Mouse (Mus musculus) neural tube, embryonic 10.5 days (tissue): ENCODE results near the gene Inmt.

ENCODE experiments used
- DNase-seq: peaks from one replicate; pipeline ENCODE4 v3.0.0-alpha.2; 2017; ENCODE audit warnings: low spot score; ENCODE audit errors: extremely low spot score

Inmt gene

DNA sequence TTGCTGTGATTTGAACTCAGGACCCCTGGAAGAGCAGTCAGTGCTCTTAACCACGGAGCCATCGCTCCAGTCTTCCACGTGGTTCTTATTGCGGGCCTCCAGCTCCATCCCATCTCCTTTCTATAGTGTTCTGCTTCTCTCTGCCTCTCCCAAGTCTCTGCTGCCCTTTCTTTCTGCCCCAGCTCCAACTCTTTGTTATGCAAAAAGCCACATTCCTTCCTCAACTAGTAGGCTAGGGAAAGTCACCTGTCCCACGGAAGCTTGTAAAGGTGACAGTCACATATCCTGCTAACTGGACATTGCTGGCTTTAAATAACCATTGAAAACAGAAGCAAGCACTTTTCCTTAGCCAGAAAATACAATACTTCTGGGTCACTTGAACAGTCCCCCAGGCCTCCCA lies 5.0 kb downstream of the Inmt start:
- DNase-seq = no peak

DNA sequence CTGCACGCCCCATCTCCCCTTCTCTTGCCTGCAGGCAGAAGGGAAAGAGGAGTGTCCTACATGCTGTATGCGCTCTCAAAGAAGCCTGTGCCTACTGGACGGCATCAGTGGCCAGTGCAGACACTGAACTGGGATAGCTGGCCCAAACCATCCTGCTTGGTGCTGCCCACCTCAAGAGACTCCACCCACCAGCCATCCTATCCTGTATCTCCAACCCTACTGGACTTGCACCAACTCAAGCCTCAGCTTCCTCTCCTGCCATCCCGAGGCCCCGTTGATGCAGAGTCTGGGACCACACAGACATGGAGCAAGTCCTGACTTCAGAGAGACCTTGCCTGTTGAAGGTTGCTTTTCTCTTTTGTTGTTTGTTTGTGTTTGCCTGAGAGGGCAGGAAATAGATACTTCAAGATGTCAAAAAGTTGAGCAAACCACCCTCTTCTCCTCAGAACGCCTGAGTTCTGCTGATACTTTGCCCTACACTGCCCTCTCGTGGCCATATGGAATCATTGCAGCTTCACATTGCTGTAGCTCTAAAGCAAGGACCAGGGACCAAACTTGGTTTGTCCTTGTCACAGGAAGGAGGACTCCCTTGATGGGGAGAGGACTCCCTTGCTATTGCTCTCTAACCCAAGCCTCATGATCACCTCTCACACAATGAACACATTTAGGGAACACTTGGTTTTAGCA lies 7.9 kb downstream of the Inmt start:
- DNase-seq = peak; percentile 74

DNA sequence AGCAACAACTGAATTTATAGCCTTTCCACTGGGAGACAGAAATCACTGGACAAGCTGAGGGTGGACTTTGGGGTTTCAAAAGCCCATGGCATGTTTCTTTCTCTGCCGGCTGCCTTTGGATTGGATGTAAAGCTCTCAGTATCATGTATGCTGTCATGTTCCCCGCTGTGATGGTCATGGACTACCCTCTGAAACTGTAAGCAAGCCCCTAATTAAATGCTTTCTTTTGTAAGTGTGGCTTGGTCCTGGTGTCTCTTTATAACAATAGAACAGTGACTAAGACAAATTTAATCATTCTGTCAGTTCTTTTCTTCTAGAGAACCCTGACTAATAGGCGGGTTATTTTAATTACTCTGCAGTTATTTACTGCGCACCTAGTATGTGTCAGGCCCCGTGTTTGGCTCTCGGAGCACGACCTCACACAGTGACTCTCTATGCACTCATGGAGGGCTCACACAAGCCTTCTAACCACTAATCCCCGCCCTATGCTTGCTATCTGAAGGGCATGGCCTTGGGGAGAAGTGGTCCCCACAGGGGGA lies 11.7 kb downstream of the Inmt start:
- no peak for DNase-seq

DNA sequence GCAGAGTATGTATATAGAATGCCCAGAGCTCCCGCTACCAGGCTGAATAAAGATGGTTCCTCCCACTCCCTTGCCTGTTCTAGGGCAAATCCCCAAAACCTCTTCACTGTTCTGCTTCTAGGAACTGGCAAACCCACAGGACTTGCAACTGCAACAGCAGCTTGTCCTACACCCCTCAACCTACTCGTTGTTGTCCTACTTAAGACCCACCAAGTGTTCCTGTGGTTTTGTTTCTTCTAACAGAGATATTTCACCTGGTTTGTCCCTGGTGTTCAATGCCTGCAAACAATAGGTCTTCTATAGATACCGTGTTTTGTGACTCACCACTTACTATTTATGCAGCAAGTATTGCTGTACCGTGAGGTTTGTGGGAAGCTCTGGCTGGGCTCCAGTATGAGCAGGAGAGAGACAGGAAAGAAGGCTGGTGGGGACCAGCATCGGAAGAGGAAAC lies 13.5 kb downstream of the Inmt start:
- DNase-seq = no peak

DNA sequence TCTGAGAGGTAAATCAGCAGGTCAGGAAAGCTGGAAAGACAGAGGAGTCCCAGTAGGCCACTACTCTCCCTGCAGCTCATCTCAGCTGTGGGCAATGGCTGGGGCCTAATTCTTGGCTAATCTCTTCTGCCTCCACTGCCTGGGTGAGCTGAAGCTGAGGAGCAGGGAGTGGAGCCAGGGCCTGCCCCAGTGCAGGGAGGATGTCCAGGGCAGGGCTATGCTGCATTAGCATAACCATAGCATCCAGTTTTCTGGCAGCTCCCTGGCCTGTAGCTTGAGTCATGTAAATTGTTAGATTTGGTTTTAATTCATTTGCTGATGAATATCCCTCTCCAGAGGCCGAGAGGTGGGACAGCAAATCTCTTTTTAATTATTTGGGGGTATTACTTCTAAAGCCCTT lies 15.6 kb downstream of the Inmt start:
- DNase-seq = no peak

DNA sequence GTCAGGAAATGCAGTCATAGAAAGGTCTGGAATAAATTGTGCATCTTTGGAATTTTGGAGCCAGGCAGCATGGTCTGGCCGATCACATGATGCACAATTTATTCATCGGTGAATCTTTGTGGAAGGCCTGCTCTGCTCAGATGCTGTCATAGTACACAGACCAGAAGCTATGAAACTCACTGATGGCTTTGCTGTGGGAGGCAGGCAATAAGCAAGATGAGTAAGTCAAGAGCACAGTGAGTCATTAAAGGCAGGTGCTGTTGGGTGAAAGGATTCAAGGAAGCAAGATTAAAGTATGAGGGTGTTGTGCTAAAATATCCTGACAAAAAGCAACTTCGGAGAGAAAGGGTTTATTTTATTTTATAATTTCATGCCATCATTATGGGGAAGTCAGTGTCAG lies 22.6 kb downstream of the Inmt start:
- no peak for DNase-seq

DNA sequence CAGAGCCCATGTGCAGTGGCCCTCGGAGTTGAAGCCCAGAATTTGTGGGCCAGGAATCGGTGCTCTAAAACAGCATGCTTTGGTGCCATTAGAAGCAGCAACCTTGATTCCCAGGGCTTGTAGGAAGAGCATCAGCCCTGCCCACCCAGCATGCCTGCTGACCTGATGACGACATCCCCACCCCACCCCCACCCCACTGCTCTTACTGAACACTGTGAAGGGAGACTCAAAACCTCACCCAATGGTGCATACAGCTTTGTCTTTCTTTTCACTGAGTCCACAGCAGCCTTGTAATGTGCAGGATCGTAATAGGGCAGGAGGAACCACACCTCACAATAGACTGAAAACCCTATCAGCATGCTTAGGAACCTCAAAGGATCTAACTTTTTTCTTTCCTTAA lies 28.7 kb downstream of the Inmt start:
- no peak for DNase-seq

DNA sequence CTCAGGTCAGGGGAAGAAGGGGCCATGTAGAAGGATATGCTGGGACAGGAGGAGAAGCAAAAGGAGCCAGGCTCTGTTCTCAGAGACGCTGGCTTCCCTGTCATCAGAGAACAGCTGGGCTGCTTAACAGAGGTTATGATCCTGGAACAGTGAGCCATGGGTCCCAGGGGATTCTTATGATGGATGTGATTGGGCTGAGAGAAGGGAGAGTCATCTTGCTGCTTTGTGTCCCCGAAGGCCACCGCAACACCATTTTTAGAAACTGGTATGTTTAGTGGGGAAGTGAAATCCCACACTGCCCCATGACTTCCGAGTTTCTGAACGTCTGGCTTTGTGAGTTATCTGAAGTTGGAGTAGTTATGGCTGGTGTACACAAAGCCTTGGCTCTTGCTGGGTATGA lies 29.6 kb downstream of the Inmt start:
- DNase-seq = no peak

DNA sequence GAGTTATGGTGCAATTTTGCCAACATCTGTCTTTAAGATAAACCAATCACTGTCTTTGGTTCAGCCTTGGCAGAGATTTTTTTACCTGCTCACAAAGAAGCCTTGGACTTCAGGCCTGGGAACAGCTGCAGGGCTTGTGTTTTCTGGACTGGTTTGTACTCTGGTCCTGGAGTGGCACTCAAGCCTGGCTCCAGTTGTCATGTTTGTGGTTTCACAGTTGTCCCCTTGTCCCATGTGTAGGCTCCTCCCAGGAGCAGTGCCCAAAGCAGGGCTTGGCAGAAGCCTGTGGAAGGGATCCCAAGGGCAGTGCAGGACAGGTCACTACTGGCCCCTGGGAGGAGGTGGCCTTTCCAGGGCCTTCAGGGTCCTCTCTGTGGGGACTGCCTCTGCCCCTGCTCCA lies 36.5 kb downstream of the Inmt start:
- DNase-seq = no peak

DNA sequence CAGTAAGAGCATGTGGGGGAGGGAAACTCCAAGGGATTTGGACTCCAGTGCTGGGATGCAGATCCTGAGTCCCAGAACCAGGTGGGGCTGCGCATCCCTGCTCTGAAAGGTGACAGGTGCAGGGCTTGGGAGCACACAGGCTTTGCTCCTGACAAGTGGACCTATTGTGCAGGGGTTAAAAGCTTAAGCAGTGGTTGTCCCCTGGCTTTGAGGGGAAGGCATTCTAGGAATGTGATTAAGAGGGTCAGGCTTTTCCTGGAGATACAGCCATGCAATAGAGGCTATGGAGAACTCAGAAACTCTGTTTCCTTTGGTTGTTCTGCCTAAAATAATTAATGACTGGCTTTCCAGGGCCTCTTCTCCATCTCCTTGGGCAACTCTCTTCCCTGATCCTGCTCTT lies 41.4 kb downstream of the Inmt start:
- DNase-seq = no peak

DNA sequence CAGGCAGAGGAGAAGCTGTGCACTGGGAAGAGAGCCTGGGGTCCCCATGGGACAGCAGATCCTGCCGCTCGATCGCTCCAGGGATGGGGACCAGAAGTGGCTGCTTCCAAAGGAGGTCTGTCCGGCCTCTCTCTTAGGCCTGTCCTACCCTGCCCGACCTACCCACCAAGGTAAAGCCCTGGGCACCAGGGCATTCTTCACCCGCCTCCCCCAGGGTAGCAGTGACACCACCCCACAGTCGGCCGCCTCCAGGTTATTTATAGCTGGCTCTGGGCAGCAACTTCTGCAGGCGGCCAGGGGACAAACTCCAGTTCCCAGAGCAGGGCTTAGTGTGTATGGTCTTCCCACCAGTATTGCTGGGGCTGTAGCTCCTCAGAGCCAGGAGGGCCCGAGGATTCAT lies 42.0 kb downstream of the Inmt start, which contains the start of gene Crhr2:
Gene Crhr2 (minus strand): TSS at position 223 of the 400 bp plus-strand sequence.
- no peak for DNase-seq

DNA sequence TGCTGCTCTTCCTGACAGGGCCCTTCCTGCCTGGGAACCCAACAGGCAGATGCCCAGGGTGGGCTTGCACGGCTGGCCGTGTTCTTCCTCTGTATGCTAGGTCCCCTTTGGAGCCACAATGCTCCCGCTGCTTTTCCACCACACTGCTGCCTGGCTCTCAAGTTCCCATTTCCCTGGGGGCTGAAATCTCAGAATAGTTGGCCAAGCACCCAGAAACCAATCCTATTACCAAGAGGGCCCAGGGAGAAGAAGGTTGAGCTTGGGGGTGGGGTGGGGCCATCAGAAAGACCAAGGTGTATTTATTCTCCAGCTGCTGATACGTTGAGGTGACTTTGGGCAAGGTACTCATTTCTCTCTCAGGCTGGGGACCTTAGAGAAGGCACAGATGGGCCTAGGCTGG lies 43.5 kb downstream of the Inmt start:
- no peak for DNase-seq

DNA sequence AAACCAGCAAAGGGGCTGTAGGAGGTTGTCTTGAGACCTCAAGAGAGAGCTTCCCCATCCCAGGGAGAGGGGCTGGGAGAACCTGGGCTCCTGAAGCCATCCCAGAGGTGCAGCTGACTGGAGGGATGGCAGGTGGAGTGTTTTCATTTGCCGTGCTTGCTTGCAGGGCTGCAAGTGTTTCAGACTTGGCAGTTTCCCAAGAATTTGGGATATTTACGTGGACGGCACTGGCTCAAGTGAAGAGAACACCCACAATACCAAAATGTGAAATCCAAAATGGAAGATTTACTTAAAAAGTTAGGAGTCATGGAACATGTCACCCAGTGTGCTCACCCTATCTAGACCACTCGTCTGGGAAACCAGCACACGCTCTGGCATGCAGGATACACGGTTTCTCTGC lies 44.2 kb downstream of the Inmt start:
- no peak for DNase-seq

DNA sequence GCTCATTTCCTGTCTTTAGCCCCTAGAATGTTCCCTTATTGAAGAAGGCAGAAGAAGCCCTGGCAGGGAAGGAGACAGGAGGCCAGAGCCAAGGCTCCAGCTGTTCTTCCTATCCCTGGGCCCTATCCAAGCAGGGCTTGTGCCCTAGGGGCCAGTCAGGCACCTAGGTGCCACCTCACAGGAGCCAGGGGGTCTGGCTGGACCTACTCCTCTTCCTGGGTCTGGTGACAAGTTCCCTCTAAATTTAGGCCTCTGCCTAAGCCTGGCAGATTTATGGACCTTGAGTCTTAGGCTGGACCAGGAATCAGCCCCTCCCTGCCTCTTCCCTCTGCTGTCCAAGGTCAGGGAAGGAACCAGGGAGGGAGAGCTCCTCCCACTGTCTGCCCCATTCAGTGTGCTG lies 46.5 kb downstream of the Inmt start:
- no peak for DNase-seq

DNA sequence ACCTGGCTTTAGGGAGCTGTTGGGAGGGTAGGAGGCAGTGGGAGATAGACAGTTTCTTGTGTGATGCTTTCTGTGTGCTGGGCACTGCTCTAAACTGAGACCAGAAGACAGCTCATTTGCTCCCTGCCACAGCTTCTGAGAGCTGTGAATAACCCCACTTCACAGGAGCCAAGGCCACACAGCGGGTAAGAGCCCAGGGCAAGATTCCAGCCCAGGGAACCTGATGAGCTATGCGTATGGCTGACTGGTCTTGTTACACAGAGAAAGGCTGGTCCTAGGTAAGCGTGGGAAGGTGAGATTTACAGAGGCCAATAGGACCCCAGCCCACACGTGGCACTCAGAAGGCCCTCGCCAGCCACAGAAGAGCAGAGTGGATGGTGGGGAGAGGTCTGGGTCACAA lies 48.3 kb downstream of the Inmt start:
- no peak for DNase-seq

DNA sequence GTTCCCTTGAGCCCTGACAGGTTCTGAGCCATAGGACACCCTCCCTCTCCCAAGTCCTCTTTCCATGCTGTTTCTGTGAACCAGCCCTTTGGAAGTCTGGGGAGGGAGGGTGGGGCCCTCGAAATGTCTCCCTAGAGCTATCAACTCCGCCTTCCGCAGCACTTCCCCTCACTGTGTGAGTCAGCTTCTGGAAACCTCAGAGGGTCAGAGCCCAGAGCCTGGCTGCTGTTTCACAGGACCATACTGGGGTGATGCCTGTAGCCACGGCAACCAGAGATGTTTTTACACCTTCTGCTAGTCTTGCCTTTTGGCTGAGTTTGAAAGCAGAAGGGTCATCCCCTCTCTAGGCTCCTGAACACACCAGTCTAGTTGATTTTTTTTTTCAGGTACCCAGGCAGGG lies 51.8 kb downstream of the Inmt start:
- DNase-seq = no peak
